20 mouse cellular contexts compared by ENCODE assay signal in the genomic region with DNA sequence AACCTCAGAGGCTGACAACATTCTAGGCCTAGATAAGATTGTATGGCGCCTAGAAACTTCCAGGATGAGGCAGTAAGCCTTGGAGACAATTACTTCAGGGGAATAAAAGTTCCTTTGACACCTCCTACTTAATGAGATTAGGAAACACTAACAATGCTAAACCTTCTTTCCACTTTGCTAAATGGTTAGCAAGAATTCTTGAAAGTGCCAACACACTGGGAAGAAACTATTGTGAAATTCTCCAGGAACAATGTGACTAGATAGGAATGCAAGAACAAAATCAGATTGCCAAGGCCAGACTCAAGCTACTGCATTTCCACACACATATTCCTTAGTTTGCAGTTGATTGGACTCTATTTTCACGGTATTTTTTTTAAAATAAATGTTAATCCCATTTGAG.
DNase-seq lines count a peak whose midpoint lies in the region; ATAC-seq lines count a peak whose summit lies in the region.
"Had no signal": no experiment of that assay in that cellular context is flagged by ENCODE, and none has a peak within 500 bp of the region (broad histone marks: within the 10 kb centered on the region; RNA-seq: fewer than 3 reads in every experiment).

No protein-coding gene starts in this region.

- no peak overlapping the region for H3K4me2 ChIP-seq in midbrain, embryonic 11.5 days
- no peak overlapping the region for H3K4me2 ChIP-seq in midbrain, embryonic 13.5 days (replicated peaks)
- H3K4me2 ChIP-seq: embryonic facial prominence, embryonic 13.5 days; embryonic facial prominence, embryonic 15.5 days; forebrain, embryonic 13.5 days; forebrain, embryonic 15.5 days had no signal

- no peak overlapping the region for H3K27ac ChIP-seq in midbrain, embryonic 11.5 days (ENCODE audit: low read depth, low read length)
- no peak overlapping the region for H3K27ac ChIP-seq in midbrain, embryonic 13.5 days
- no peak overlapping the region for H3K27ac ChIP-seq in embryonic facial prominence, embryonic 10.5 days (replicated peaks)
- H3K27ac ChIP-seq: embryonic facial prominence, embryonic 13.5 days; embryonic facial prominence, embryonic 15.5 days; forebrain, embryonic 13.5 days; forebrain, embryonic 15.5 days had no signal

- no peaks in the 10 kb centered on the region for H3K27me3 ChIP-seq in midbrain, embryonic 11.5 days (ENCODE audit: control insufficient read depth, insufficient read depth, low read length)
- H3K27me3 ChIP-seq in midbrain, embryonic 13.5 days: no peaks in the 10 kb centered on the region
- no peaks in the 10 kb centered on the region for H3K27me3 ChIP-seq in embryonic facial prominence, embryonic 10.5 days (replicated peaks; ENCODE audit: low read depth, poor library complexity, severe bottlenecking)
- H3K27me3 ChIP-seq: embryonic facial prominence, embryonic 13.5 days; embryonic facial prominence, embryonic 15.5 days; forebrain, embryonic 13.5 days; forebrain, embryonic 15.5 days; Patski had no signal

- no peaks in the 10 kb centered on the region for H3K36me3 ChIP-seq in midbrain, embryonic 11.5 days (ENCODE audit: control insufficient read depth, insufficient read depth, low read length)
- no peaks in the 10 kb centered on the region for H3K36me3 ChIP-seq in midbrain, embryonic 13.5 days
- H3K36me3 ChIP-seq in embryonic facial prominence, embryonic 10.5 days (replicated peaks): no peaks in the 10 kb centered on the region
- H3K36me3 ChIP-seq: embryonic facial prominence, embryonic 13.5 days; embryonic facial prominence, embryonic 15.5 days; forebrain, embryonic 15.5 days had no signal

- no peak for ATAC-seq in midbrain, embryonic 11.5 days (ENCODE audit: low FRiP score)
- no peak for ATAC-seq in midbrain, embryonic 13.5 days
- ATAC-seq: activated CD4-positive, CD25-positive, alpha-beta regulatory T cell, adult 4 months; forebrain, embryonic 13.5 days; forebrain, embryonic 15.5 days; forebrain, postnatal 0 days; Patski had no signal

- no peaks in the 10 kb centered on the region for H3K9me3 ChIP-seq in midbrain, embryonic 11.5 days (ENCODE audit: control insufficient read depth, low read length)
- no peaks in the 10 kb centered on the region for H3K9me3 ChIP-seq in midbrain, embryonic 13.5 days
- H3K9me3 ChIP-seq in embryonic facial prominence, embryonic 10.5 days: no peaks in the 10 kb centered on the region
- H3K9me3 ChIP-seq: embryonic facial prominence, embryonic 13.5 days; embryonic facial prominence, embryonic 15.5 days; forebrain, embryonic 13.5 days; forebrain, embryonic 15.5 days had no signal

- no peak overlapping the region for H3K4me3 ChIP-seq in midbrain, embryonic 11.5 days (ENCODE audit: low read depth, low read length)
- H3K4me3 ChIP-seq in midbrain, embryonic 13.5 days (replicated peaks): no peak overlapping the region
- H3K4me3 ChIP-seq in embryonic facial prominence, embryonic 10.5 days: no peak overlapping the region
- H3K4me3 ChIP-seq: embryonic facial prominence, embryonic 13.5 days; embryonic facial prominence, embryonic 15.5 days; erythroblast, embryonic 14.5 days; forebrain, embryonic 13.5 days; forebrain, embryonic 15.5 days had no signal

- DNase-seq in midbrain, embryonic 11.5 days (ENCODE audit: low spot score, missing footprints): peak; percentile 31
- DNase-seq in fat pad, adult 2 months (ENCODE audit: extremely low read depth, low read depth, low spot score): peak; percentile 56
- no peak for DNase-seq in embryonic facial prominence, embryonic 10.5 days (ENCODE audit: low spot score)
- no peak for DNase-seq in cerebellum, postnatal 36 days
- DNase-seq: adrenal gland, adult 8-10 months; adrenal gland, postnatal 14 days; adrenal gland, postnatal 36 days; cerebellum, adult 18-20 months; cerebellum, adult 8-10 months; cerebellum, adult 9-11 months; cerebellum, postnatal 14 days; forebrain, postnatal 0 days had no signal

- no peak overlapping the region for H3K9ac ChIP-seq in midbrain, embryonic 11.5 days (ENCODE audit: low read length)
- no peak overlapping the region for H3K9ac ChIP-seq in midbrain, embryonic 13.5 days (replicated peaks)
- H3K9ac ChIP-seq: embryonic facial prominence, embryonic 13.5 days; embryonic facial prominence, embryonic 15.5 days; forebrain, embryonic 13.5 days; forebrain, embryonic 15.5 days; forebrain, postnatal 0 days had no signal

- WGBS in midbrain, embryonic 11.5 days: 46% methylated on average over 2 of the region's 2 CpGs
- 61% methylated on average over 2 of the region's 2 CpGs for WGBS in midbrain, embryonic 13.5 days
- WGBS in embryonic facial prominence, embryonic 10.5 days: 77% methylated on average over 2 of the region's 2 CpGs

- H3K4me1 ChIP-seq in midbrain, embryonic 11.5 days (ENCODE audit: control insufficient read depth, insufficient read depth, low read length): no peaks in the 10 kb centered on the region
- H3K4me1 ChIP-seq in midbrain, embryonic 13.5 days (replicated peaks): 0 out of 2 replicates have a peak, but pooled peaks cover 4% of the 10 kb centered on the region
- no peaks in the 10 kb centered on the region for H3K4me1 ChIP-seq in embryonic facial prominence, embryonic 10.5 days
- H3K4me1 ChIP-seq: embryonic facial prominence, embryonic 13.5 days; embryonic facial prominence, embryonic 15.5 days; forebrain, embryonic 13.5 days; forebrain, embryonic 15.5 days had no signal

Comparison
In these comparisons a context has a peak if more than half of its experiments do, and no peak if none do; other contexts are left out.
1. DNase-seq: peak in midbrain, embryonic 11.5 days (single experiment) and fat pad, adult 2 months (single experiment); none in embryonic facial prominence, embryonic 10.5 days (single experiment) and cerebellum, postnatal 36 days (0 of 2).